Mouse (Mus musculus) ES-Bruce4 (cell line): Measurements from ENCODE around the gene Gm44502. TPM values are rescaled to one million over a fixed set of nuclear protein-coding genes. Genes with fewer than 3 reads are reported as not detected.
A peak's percentile ranks its signal among the peaks of the same experiment; 100 is the strongest.

Experiments
- H3K27ac ChIP-seq: 2 replicates; pipeline ENCODE4 v1.5.1; 2012; ENCODE audit warnings: low read length, inconsistent platforms; ENCODE audit not compliant: insufficient read depth
- H3K27me3 ChIP-seq: 2 replicates; pipeline ENCODE4 v1.6.1; 2012; ENCODE audit warnings: mild to moderate bottlenecking, low read length, inconsistent platforms; ENCODE audit not compliant: control insufficient read depth, poor library complexity, insufficient read depth, severe bottlenecking
- H3K36me3 ChIP-seq: 2 replicates; pipeline ENCODE4 v1.6.1; 2012; ENCODE audit warnings: inconsistent platforms, mild to moderate bottlenecking, low read length, moderate library complexity; ENCODE audit not compliant: control insufficient read depth, poor library complexity, insufficient read depth, severe bottlenecking
- H3K4me1 ChIP-seq: one replicate; pipeline ENCODE4 v1.8.1; 2011; ENCODE audit warnings: low read length; ENCODE audit not compliant: control insufficient read depth, insufficient read depth
- H3K4me3 ChIP-seq: 2 replicates; pipeline ENCODE4 v1.5.1; 2011; ENCODE audit warnings: low read depth, mild to moderate bottlenecking, low read length
- H3K9ac ChIP-seq: 2 replicates; pipeline ENCODE4 v1.6.1; 2012; ENCODE audit warnings: low read depth, mild to moderate bottlenecking, inconsistent platforms; ENCODE audit not compliant: poor library complexity, severe bottlenecking
- H3K9me3 ChIP-seq: replicated peaks from 2 replicates; pipeline ENCODE4 v1.6.1; 2012; ENCODE audit warnings: mild to moderate bottlenecking, low read length, inconsistent platforms; ENCODE audit not compliant: control insufficient read depth, poor library complexity, insufficient read depth, severe bottlenecking
- CTCF ChIP-seq: IDR thresholded peaks from one replicate; pipeline ENCODE4 v1.8.1; 2011; ENCODE audit warnings: low read depth, low read length
- EP300 ChIP-seq: IDR thresholded peaks from 2 replicates; pipeline ENCODE4 v1.6.1; 2011; ENCODE audit warnings: low read depth, low read length; ENCODE audit not compliant: insufficient read depth
- POLR2A ChIP-seq: IDR thresholded peaks from one replicate; pipeline ENCODE4 v1.8.1; 2011; ENCODE audit warnings: low read length; ENCODE audit not compliant: insufficient read depth
- polyA plus RNA-seq: library from polyadenylated mRNA; stranded (reverse); fragments of >200 nt; gene quantifications from 2 replicates; pipeline ENCODE4 v1.2.4, GENCODE M21; 2011; ENCODE audit warnings: low read depth; ENCODE audit not compliant: missing spikeins, insufficient read depth, insufficient read length

The Gm44502 gene
- polyA plus RNA-seq, 1 experiment: not detected

DNA sequence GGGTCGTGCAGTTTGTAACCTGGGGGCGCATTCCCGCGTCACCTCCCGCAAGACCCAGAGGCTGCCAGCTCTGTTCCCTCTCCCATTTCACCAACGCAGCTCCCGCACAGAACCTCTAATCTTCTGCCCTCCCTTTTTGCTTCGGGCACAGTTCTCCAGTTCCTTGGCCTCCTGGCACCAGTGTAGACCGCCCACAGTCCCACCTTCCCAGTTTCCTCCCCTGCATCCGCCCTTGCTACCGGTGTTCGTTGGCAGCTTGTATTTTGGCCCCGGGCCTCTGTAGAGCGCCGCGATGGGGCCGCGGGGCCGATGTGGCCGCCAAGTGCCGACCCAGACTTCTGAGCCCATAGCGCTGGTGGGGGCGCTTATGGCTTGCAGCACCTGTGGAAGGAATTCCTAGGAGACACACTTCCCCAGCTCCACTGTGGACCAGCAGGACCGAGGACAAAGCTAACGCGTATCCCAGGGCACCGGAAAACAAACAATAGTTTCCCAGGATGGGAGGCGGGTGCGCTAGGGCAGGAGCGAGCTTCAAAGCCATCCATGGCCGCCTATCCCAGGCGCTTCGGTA lies 50.6 kb downstream of the Gm44502 start, which contains the start of gene Odf3b:
Odf3b (minus strand) TSS at position 452 of the 571 bp plus-strand sequence.
- no peak for TF ChIP-seq POLR2A
- no peak for TF ChIP-seq CTCF
- no peak for TF ChIP-seq EP300
- Histone ChIP-seq H3K4me3 (peak within 1 kb of the TSS; percentile 59), H3K4me1 (no peaks in the 10 kb centered on the region), H3K36me3 (no peaks in the 10 kb centered on the region), H3K9me3 (no peaks in the 10 kb centered on the region), H3K27ac (no peak within 1 kb of the TSS), H3K9ac (peak within 1 kb of the TSS; percentile 38), H3K27me3 (no peaks in the 10 kb centered on the region)

- peak overlapping the region; percentile 59 for H3K4me3 ChIP-seq
- no peak overlapping the region for H3K27ac ChIP-seq
- peak overlapping the region; percentile 38 for H3K9ac ChIP-seq
- H3K36me3 ChIP-seq: no peaks in the 10 kb centered on the region
- no peaks in the 10 kb centered on the region for H3K27me3 ChIP-seq
- TF ChIP-seq EP300 (no peak), CTCF (no peak)
- H3K4me1 ChIP-seq: no peaks in the 10 kb centered on the region
- no peaks in the 10 kb centered on the region for H3K9me3 ChIP-seq
Observed at GRCm38 (mm10) chr15:89377938-89378828, 51.3 kb downstream of the Gm44502 start.

DNA sequence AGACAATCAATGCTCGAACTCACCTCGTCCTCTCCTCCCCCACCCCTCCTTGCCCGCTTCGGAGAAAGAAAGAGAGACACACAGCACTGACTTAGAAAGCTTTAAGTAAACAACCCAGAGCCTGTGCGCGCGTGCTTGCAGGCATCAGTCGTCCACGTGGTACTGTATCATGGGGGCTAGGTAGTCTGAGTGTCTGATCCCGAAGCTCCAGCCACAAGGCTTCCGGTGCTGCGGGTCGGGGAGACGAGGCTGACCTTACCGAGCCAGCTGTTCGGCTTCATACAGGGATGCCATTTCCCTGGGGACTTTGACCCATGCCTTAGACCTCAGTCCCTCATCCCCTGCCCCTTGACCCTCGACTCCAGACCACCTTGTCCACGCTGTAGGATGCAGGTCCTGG lies 52.1 kb downstream of the Gm44502 start:
- no peak for TF ChIP-seq POLR2A
- no peak for TF ChIP-seq EP300
- no peak for TF ChIP-seq CTCF
- Histone ChIP-seq H3K27me3 (no peaks in the 10 kb centered on the region), H3K36me3 (peaks cover 3% of the 10 kb centered on the region), H3K27ac (no peak overlapping the region), H3K9me3 (no peaks in the 10 kb centered on the region), H3K4me3 (0 out of 2 replicates have a peak overlapping the region, but pooled peaks have one; percentile 5), H3K4me1 (no peaks in the 10 kb centered on the region), H3K9ac (no peak overlapping the region)

GRCm38 (mm10) chr15:89376957-89377356 lies 52.5 kb downstream of the Gm44502 start, which contains the start of gene Tymp:
Gene Tymp, minus strand, starts transcription at chr15:89377039.
- no peaks in the 10 kb centered on the region for H3K9me3 ChIP-seq
- TF ChIP-seq EP300 (no peak), POLR2A (no peak), CTCF (no peak)
- 0 out of 2 replicates have a peak within 1 kb of the TSS, but pooled peaks have one; percentile 6 for H3K4me3 ChIP-seq
- peaks cover 7% of the 10 kb centered on the region for H3K36me3 ChIP-seq
- no peaks in the 10 kb centered on the region for H3K4me1 ChIP-seq
- no peak within 1 kb of the TSS for H3K27ac ChIP-seq
- no peaks in the 10 kb centered on the region for H3K27me3 ChIP-seq
- H3K9ac ChIP-seq: no peak within 1 kb of the TSS

GRCm38 (mm10) chr15:89376040-89376439 lies 53.5 kb downstream of the Gm44502 start:
- Histone ChIP-seq H3K27ac (no peak overlapping the region), H3K4me1 (no peaks in the 10 kb centered on the region), H3K36me3 (peaks cover 16% of the 10 kb centered on the region), H3K27me3 (no peaks in the 10 kb centered on the region), H3K9me3 (no peaks in the 10 kb centered on the region), H3K9ac (no peak overlapping the region), H3K4me3 (no peak overlapping the region)
- TF ChIP-seq EP300 (no peak), CTCF (no peak)
